In the genomic region with DNA sequence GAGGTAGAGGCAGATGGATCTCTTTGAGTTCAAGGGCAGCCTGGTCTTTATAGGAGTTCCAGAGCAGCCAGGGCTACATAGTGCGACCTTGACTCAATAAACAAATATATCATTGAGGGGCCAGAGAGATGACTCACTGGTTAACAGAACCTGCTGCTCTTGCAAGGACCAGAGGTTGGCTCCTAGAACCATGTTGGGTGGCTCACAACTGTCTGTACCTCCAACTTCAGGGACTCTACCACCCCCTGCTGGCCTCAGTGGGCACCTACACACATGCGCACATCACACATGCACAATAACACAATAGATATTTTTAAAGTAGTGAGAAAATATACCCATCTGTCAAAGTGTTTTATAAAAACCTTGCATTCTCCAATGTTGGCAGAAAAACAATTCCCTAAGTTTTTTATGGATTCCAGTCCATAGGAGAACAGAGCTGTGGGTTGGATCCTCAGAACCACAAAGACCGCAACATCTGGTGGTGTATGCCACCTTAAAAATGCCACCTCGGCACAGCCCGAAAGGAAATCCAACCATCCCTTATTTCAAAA, we compare ENCODE assay signal across 13 mouse cellular contexts. TPM values are rescaled to one million over a fixed set of nuclear protein-coding genes. Genes with fewer than 3 reads are reported as not detected.
DNase-seq lines count a peak whose midpoint lies in the region; ATAC-seq and TF ChIP-seq lines count a peak whose summit lies in the region.
"Had no signal": no experiment of that assay in that cellular context is flagged by ENCODE, and none has a peak within 500 bp of the region (broad histone marks: within the 10 kb centered on the region; RNA-seq: fewer than 3 reads in every experiment).

No protein-coding gene starts in this region.

- no peak overlapping the region for H3K4me2 ChIP-seq in midbrain, embryonic 11.5 days
- H3K4me2 ChIP-seq: midbrain, embryonic 13.5 days had no signal

- in situ Hi-C loops in ES-E14 (cut with MboI; ENCODE audit: low sequenced_read_pairs in 2 of 2, unreplicated experiment in 2 of 2), result no loop called here

- H3K9me3 ChIP-seq in ES-E14 (ENCODE audit: control insufficient read depth, insufficient read depth, low read depth, low read length), result no peaks in the 10 kb centered on the region
- no peaks in the 10 kb centered on the region for H3K9me3 ChIP-seq in midbrain, embryonic 11.5 days (ENCODE audit: control insufficient read depth, low read length)
- H3K9me3 ChIP-seq: hindbrain, embryonic 10.5 days; midbrain, embryonic 13.5 days had no signal

- DNase-seq in kidney, adult 2 months, result no peak
- no peak for DNase-seq in kidney, postnatal 14 days
- DNase-seq in 416B (ENCODE audit: low read depth) (peak; percentile 70), ES-E14 (ENCODE audit: low read depth, low spot score) (peak; percentile 54)
- DNase-seq in induced T-regulatory cell, adult 2 months (ENCODE audit: low read depth), result peak; percentile 71
- DNase-seq in embryo, embryonic 9.5 days (ENCODE audit: extremely low spot score), result no peak
- DNase-seq in left cerebral cortex, postnatal 4 days, result no peak
- no peak for DNase-seq in midbrain, embryonic 11.5 days (ENCODE audit: low spot score, missing footprints)
- DNase-seq: kidney, adult 9 months; spleen, adult 18-20 months had no signal

- intact Hi-C loops in left cerebral cortex, postnatal 4 days (cut with DNase I), result no loop called here

- H3K36me3 ChIP-seq in kidney, adult 2 months (ENCODE audit: control insufficient read depth, insufficient read depth, low read length), result no peaks in the 10 kb centered on the region
- no peaks in the 10 kb centered on the region for H3K36me3 ChIP-seq in ES-E14 (ENCODE audit: control insufficient read depth, insufficient read depth, low read length, poor library complexity, severe bottlenecking)
- H3K36me3 ChIP-seq in midbrain, embryonic 11.5 days (ENCODE audit: control insufficient read depth, insufficient read depth, low read length), result no peaks in the 10 kb centered on the region
- H3K36me3 ChIP-seq: forebrain, embryonic 10.5 days; hindbrain, embryonic 10.5 days; midbrain, embryonic 13.5 days had no signal

- TF ChIP-seq CTCF in kidney, adult 2 months (conservative IDR thresholded peaks at IDR 0.05; ENCODE audit: insufficient read depth, insufficient read length, low read depth, low read length), result 0 out of 2 replicates have a peak, but pooled peaks have one; percentile 21

- no peak for TF ChIP-seq POLR2A in kidney, adult 2 months (IDR thresholded peaks at IDR 0.05; ENCODE audit: low read depth, low read length)

- no peak for ATAC-seq in midbrain, embryonic 11.5 days (ENCODE audit: low FRiP score)
- ATAC-seq: midbrain, embryonic 13.5 days had no signal

- H3K4me1 ChIP-seq in kidney, adult 2 months (ENCODE audit: control insufficient read depth, insufficient read depth, low read length), result no peaks in the 10 kb centered on the region
- H3K4me1 ChIP-seq in ES-E14 (ENCODE audit: control insufficient read depth in 2 of 2, insufficient read depth in 2 of 2, low read length in 2 of 2, poor library complexity in 1 of 2), result no peaks in the 10 kb centered on the region
- H3K4me1 ChIP-seq in midbrain, embryonic 11.5 days (ENCODE audit: control insufficient read depth, insufficient read depth, low read length), result no peaks in the 10 kb centered on the region
- H3K4me1 ChIP-seq: forebrain, embryonic 10.5 days; hindbrain, embryonic 10.5 days; midbrain, embryonic 13.5 days had no signal

- no peak overlapping the region for H3K27ac ChIP-seq in kidney, adult 2 months (ENCODE audit: insufficient read depth, low read depth, low read length)
- H3K27ac ChIP-seq in ES-E14 (ENCODE audit: insufficient read depth, low read depth, low read length, poor library complexity, severe bottlenecking), result no peak overlapping the region
- no peak overlapping the region for H3K27ac ChIP-seq in midbrain, embryonic 11.5 days (ENCODE audit: low read depth, low read length)
- H3K27ac ChIP-seq: forebrain, embryonic 10.5 days; hindbrain, embryonic 10.5 days; midbrain, embryonic 13.5 days had no signal

- H3K4me3 ChIP-seq in kidney, adult 2 months (ENCODE audit: insufficient read depth, low read depth, low read length), result no peak overlapping the region
- H3K4me3 ChIP-seq in ES-E14 (ENCODE audit: insufficient read depth in 1 of 2, low read depth in 1 of 2, low read length in 2 of 2, poor library complexity in 1 of 2, severe bottlenecking in 1 of 2), result no peak overlapping the region
- no peak overlapping the region for H3K4me3 ChIP-seq in midbrain, embryonic 11.5 days (ENCODE audit: low read depth, low read length)
- H3K4me3 ChIP-seq: forebrain, embryonic 10.5 days; hindbrain, embryonic 10.5 days; midbrain, embryonic 13.5 days had no signal

- H3K27me3 ChIP-seq in kidney, adult 2 months (replicated peaks; ENCODE audit: control insufficient read depth, insufficient read depth, low read length), result no peaks in the 10 kb centered on the region
- H3K27me3 ChIP-seq in midbrain, embryonic 11.5 days (ENCODE audit: control insufficient read depth, insufficient read depth, low read length), result no peaks in the 10 kb centered on the region
- H3K27me3 ChIP-seq: midbrain, embryonic 13.5 days had no signal

- no peak overlapping the region for H3K9ac ChIP-seq in ES-E14 (ENCODE audit: insufficient read depth, low read depth, low read length, poor library complexity, severe bottlenecking)
- no peak overlapping the region for H3K9ac ChIP-seq in midbrain, embryonic 11.5 days (ENCODE audit: low read length)
- H3K9ac ChIP-seq: midbrain, embryonic 13.5 days had no signal

- WGBS in kidney, adult 2 months, result 93% methylated on average over 5 of the region's 5 CpGs
- 94% methylated on average over 5 of the region's 5 CpGs for WGBS in midbrain, embryonic 11.5 days

TF ChIP-seq in ES-E14, 5 proteins besides CTCF, POLR2A, EP300 and RAD21:
- TF ChIP-seq ZC3H11A (IDR thresholded peaks at IDR 0.05; ENCODE audit: borderline replicate concordance, low read depth, low read length) (no peak), CHD2 (IDR thresholded peaks at IDR 0.05; ENCODE audit: low read depth, low read length) (no peak), HCFC1 (IDR thresholded peaks at IDR 0.05; ENCODE audit: borderline replicate concordance, insufficient read depth, low read length) (no peak), MAFK (IDR thresholded peaks at IDR 0.05; ENCODE audit: insufficient read depth, low read depth, low read length) (no peak), ZNF384 (IDR thresholded peaks at IDR 0.05; ENCODE audit: low read depth, low read length) (no peak)
TF ChIP-seq in ES-E14: peak in this region for 0.

RNA-seq across cellular contexts. Expression of a gene that starts 11.3 kb away (rescaled TPM):
- 22.7 and 71.6 TPM in 2 replicates for polyA plus RNA-seq in kidney, adult 2 months (2012; rRNA removed)
- 4.1 and 10.3 TPM in 2 replicates for total RNA-seq in ES-E14 (2012; rRNA removed)
- 100 to 1,000 TPM; 137 to 143 TPM for total RNA-seq in left cerebral cortex, postnatal 4 days (2021)
- 46.2 TPM in 2 replicates for polyA plus RNA-seq in midbrain, embryonic 11.5 days (2014; fragmentation: Nextera tagmentation; extraction: Ambion mirVana)

RNA-seq across cellular contexts. Expression of a gene that starts 23.3 kb away (rescaled TPM):
- 13.1 and 17.2 TPM in 2 replicates for polyA plus RNA-seq in kidney, adult 2 months (2012; rRNA removed)
- 22.3 and 27.7 TPM in 2 replicates for total RNA-seq in ES-E14 (2012; rRNA removed)
- total RNA-seq in left cerebral cortex, postnatal 4 days (2021), result 10 to 100 TPM; 25.4 to 26.5 TPM
- polyA plus RNA-seq in midbrain, embryonic 11.5 days (2014; fragmentation: Nextera tagmentation; extraction: Ambion mirVana), result 10.2 and 10.3 TPM in 2 replicates

RNA-seq across cellular contexts. Expression of a gene that starts 23.7 kb away (rescaled TPM):
- 63.9 and 67.2 TPM in 2 replicates for polyA plus RNA-seq in kidney, adult 2 months (2012; rRNA removed)
- 187 and 246 TPM in 2 replicates for total RNA-seq in ES-E14 (2012; rRNA removed)
- 100 to 1,000 TPM; 107 to 115 TPM for total RNA-seq in left cerebral cortex, postnatal 4 days (2021)
- polyA plus RNA-seq in midbrain, embryonic 11.5 days (2014; fragmentation: Nextera tagmentation; extraction: Ambion mirVana), result 158 and 180 TPM in 2 replicates

RNA-seq across cellular contexts. Expression of a gene that starts 40.5 kb away (rescaled TPM):
- 210 and 216 TPM in 2 replicates for polyA plus RNA-seq in kidney, adult 2 months (2012; rRNA removed)
- total RNA-seq in ES-E14 (2012; rRNA removed), result 31.1 and 42.1 TPM in 2 replicates
- total RNA-seq in left cerebral cortex, postnatal 4 days (2021), result 100 to 1,000 TPM; 196 to 202 TPM
- polyA plus RNA-seq in midbrain, embryonic 11.5 days (2014; fragmentation: Nextera tagmentation; extraction: Ambion mirVana), result 41.0 and 45.2 TPM in 2 replicates

RNA-seq across cellular contexts. Expression of a gene that starts 42.6 kb away (rescaled TPM):
- 29.0 and 30.1 TPM in 2 replicates for polyA plus RNA-seq in kidney, adult 2 months (2012; rRNA removed)
- 0.22 TPM in 1 of 2 replicates, not detected in the other for total RNA-seq in ES-E14 (2012; rRNA removed)
- 1 to 10 TPM; 2.9 to 3.1 TPM for total RNA-seq in left cerebral cortex, postnatal 4 days (2021)
- 0.10 and 0.69 TPM in 2 replicates for polyA plus RNA-seq in midbrain, embryonic 11.5 days (2014; fragmentation: Nextera tagmentation; extraction: Ambion mirVana)

Comparison
In these comparisons a context has a peak if more than half of its experiments do, and no peak if none do; other contexts are left out.
1. DNase-seq: peak in 416B (single experiment), ES-E14 (single experiment) and induced T-regulatory cell, adult 2 months (single experiment); none in kidney, adult 2 months (single experiment), kidney, postnatal 14 days (single experiment), embryo, embryonic 9.5 days (single experiment), left cerebral cortex, postnatal 4 days (single experiment) and midbrain, embryonic 11.5 days (single experiment).
2. RNA of a gene that starts 11.3 kb away (total RNA-seq): 137 to 143 TPM in left cerebral cortex, postnatal 4 days; 4.1 to 10.3 TPM in ES-E14; every median in the first group is over 10 times any median in the second.